Mouse (Mus musculus) hindbrain, embryonic 10.5 days (tissue): ENCODE measurements around the gene Lce1c. TPM values are rescaled to one million over a fixed set of nuclear protein-coding genes. Genes with fewer than 3 reads are reported as not detected.

Experiments
- DNase-seq: peaks from one replicate; pipeline ENCODE4 v3.0.0-alpha.2; 2017; ENCODE audit warnings: low spot score
- H3K27ac ChIP-seq: fragments of 300-500 bp; sonication (generic); 2 replicates; pipeline ENCODE4 v1.5.1; 2016; ENCODE audit warnings: mild to moderate bottlenecking, moderate library complexity
- H3K27me3 ChIP-seq: fragments of 300-500 bp; sonication (generic); 2 replicates; pipeline ENCODE4 v1.6.1; 2016; ENCODE audit warnings: mild to moderate bottlenecking; ENCODE audit not compliant: poor library complexity, insufficient read depth, severe bottlenecking
- H3K36me3 ChIP-seq: fragments of 300-500 bp; sonication (generic); 2 replicates; pipeline ENCODE4 v1.6.1; 2016; ENCODE audit warnings: mild to moderate bottlenecking, moderate library complexity
- H3K4me1 ChIP-seq: fragments of 300-500 bp; sonication (generic); replicated peaks from 2 replicates; pipeline ENCODE4 v1.6.1; 2016; ENCODE audit warnings: mild to moderate bottlenecking
- H3K4me3 ChIP-seq: fragments of 300-500 bp; sonication (generic); 2 replicates; pipeline ENCODE4 v1.5.1; 2016; ENCODE audit warnings: mild to moderate bottlenecking, moderate library complexity
- H3K9me3 ChIP-seq: fragments of 300-500 bp; sonication (generic); 2 replicates; pipeline ENCODE4 v1.6.1; 2016; ENCODE audit warnings: mild to moderate bottlenecking, moderate library complexity
- WGBS: fragments of 180-500 bp; shearing (Covaris S2); methylation state at CpG from one replicate; pipeline ENCODE4 v1.1.7; 2016; 5-methylcytosine and 5-hydroxymethylcytosine counted together
- polyA plus RNA-seq: library from polyadenylated mRNA; unstranded; fragments of >200 nt; fragmentation: Nextera tagmentation; extraction: Ambion mirVana; gene quantifications from 2 replicates; pipeline ENCODE4 v1.2.1, GENCODE M21; 2016

Gene Lce1c
- polyA plus RNA-seq, 1 experiment from 2014 or later: not detected

DNA sequence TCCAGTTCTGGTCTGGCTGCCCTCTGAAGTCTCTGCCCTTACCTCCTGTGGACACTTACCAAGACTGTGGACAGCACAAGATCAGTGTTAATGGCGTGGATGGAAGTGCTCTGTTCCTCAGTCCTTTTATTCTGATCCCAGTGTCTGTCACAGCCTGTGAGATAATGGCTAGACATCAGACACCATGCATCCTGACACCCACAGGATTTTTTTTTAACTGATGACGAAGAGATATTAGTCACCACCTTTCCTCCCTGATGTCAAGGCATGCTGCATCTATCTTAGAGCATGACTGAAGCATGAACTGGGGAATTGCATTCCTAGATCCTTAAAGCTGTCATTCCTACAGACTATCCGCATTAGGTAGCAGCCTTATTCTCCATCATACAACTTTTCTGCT, 41.2 kb downstream of the Lce1c start, which contains the start of gene Lce1f:
TSS of gene Lce1f (minus strand) at position 101 of the 400 bp plus-strand sequence.
- DNase-seq: no peak
- no peaks in the 10 kb centered on the region for H3K27me3 ChIP-seq
- H3K4me3 ChIP-seq: no peak within 1 kb of the TSS
- H3K4me1 ChIP-seq: no peaks in the 10 kb centered on the region
- no peaks in the 10 kb centered on the region for H3K36me3 ChIP-seq
- WGBS: 83% methylated on average over 3 of the region's 3 CpGs
- H3K27ac ChIP-seq: no peak within 1 kb of the TSS
- H3K9me3 ChIP-seq: no peaks in the 10 kb centered on the region

DNA sequence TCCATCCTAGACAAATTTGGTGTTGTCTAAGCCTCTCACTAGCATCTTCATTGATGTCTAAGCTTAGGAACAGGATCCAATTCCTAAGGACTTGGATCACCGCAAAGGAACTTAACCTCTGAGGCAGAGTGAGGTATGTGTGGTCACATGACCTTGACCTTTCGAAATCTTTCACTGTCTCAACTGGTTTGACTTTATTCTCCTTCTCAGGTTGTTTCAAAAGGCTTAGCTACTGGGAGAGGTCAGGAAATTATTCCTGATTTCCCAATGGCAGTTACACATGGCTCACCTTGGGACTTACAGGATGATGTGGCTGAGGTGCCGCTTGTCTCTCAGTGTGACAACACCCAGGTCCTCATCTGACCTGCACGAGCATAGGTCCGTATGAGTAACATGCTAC, 43.6 kb downstream of the Lce1c start:
- H3K4me3 ChIP-seq: no peak overlapping the region
- no peak for DNase-seq
- no peak overlapping the region for H3K27ac ChIP-seq
- H3K36me3 ChIP-seq: no peaks in the 10 kb centered on the region
- H3K27me3 ChIP-seq: no peaks in the 10 kb centered on the region
- no peaks in the 10 kb centered on the region for H3K9me3 ChIP-seq
- H3K4me1 ChIP-seq: no peaks in the 10 kb centered on the region
- WGBS: 90% methylated on average over 5 of the region's 5 CpGs

Other genes with a start within 250 kb of the Lce1c start
- 8.3 and 9.8 TPM in 2 replicates for gene Gm9774, start 249.8 kb upstream of the Lce1c start, polyA plus RNA-seq
- gene Sprr2k, start 246.7 kb upstream of the Lce1c start, polyA plus RNA-seq: not detected in 2 replicates
- gene Sprr1b, start 240.5 kb upstream of the Lce1c start, polyA plus RNA-seq: not detected in 2 replicates
- not detected in 2 replicates for gene Sprr3, start 220.5 kb upstream of the Lce1c start, polyA plus RNA-seq
- not detected in 2 replicates for gene Sprr1a, start 193.4 kb upstream of the Lce1c start, polyA plus RNA-seq
- not detected in 2 replicates for gene Sprr4, start 178.8 kb upstream of the Lce1c start, polyA plus RNA-seq
- not detected in 2 replicates for gene 2310046K23Rik, start 144.7 kb upstream of the Lce1c start, polyA plus RNA-seq
- gene Ivl, start 105.5 kb upstream of the Lce1c start, polyA plus RNA-seq: not detected in 2 replicates
- gene Smcp, start 90.2 kb upstream of the Lce1c start, polyA plus RNA-seq: not detected in 2 replicates
- not detected in 2 replicates for gene 2210017I01Rik, start 71.8 kb upstream of the Lce1c start, polyA plus RNA-seq
- gene Lce6a, start 57.6 kb upstream of the Lce1c start, polyA plus RNA-seq: not detected in 2 replicates
- gene Lce1a1, start 30.9 kb upstream of the Lce1c start, polyA plus RNA-seq: not detected in 2 replicates
- gene Lce1b, start 22.3 kb upstream of the Lce1c start, polyA plus RNA-seq: not detected in 2 replicates
- not detected in 2 replicates for gene Lce1a2, start 8.9 kb upstream of the Lce1c start, polyA plus RNA-seq
- not detected in 2 replicates for gene Lce1d, start 8.0 kb downstream of the Lce1c start, polyA plus RNA-seq
- not detected in 2 replicates for gene Lce1e, start 29.8 kb downstream of the Lce1c start, polyA plus RNA-seq
- not detected in 2 replicates for gene Lce1f, start 41.1 kb downstream of the Lce1c start, polyA plus RNA-seq
- gene Gm38119, start 59.8 kb downstream of the Lce1c start, polyA plus RNA-seq: not detected in 2 replicates
- not detected in 2 replicates for gene Lce1g, start 73.1 kb downstream of the Lce1c start, polyA plus RNA-seq
- gene Lce1h, start 85.8 kb downstream of the Lce1c start, polyA plus RNA-seq: not detected in 2 replicates
- gene Lce1i, start 99.7 kb downstream of the Lce1c start, polyA plus RNA-seq: not detected in 2 replicates
- gene Lce1j, start 111.3 kb downstream of the Lce1c start, polyA plus RNA-seq: not detected in 2 replicates
- gene Lce1k, start 128.6 kb downstream of the Lce1c start, polyA plus RNA-seq: not detected in 2 replicates
- gene Kprp, start 148.0 kb downstream of the Lce1c start, polyA plus RNA-seq: not detected in 2 replicates
- not detected in 2 replicates for gene Lce1l, start 172.0 kb downstream of the Lce1c start, polyA plus RNA-seq
- gene 2310050C09Rik, start 191.0 kb downstream of the Lce1c start, polyA plus RNA-seq: not detected in 2 replicates
- gene Lce3a, start 247.0 kb downstream of the Lce1c start, polyA plus RNA-seq: not detected in 2 replicates